Mouse (Mus musculus) midbrain, embryonic 10.5 days (tissue): ENCODE measurements around the gene Rrad. TPM values are rescaled to one million over a fixed set of nuclear protein-coding genes. Genes with fewer than 3 reads are reported as not detected.

ENCODE experiments used
- DNase-seq: peaks from one replicate; pipeline ENCODE4 v3.0.0-alpha.2; 2017; ENCODE audit warnings: low spot score
- H3K27ac ChIP-seq: fragments of 300-500 bp; sonication (generic); replicated peaks from 2 replicates; pipeline ENCODE4 v1.5.1; 2016; ENCODE audit warnings: mild to moderate bottlenecking
- H3K27me3 ChIP-seq: fragments of 300-500 bp; sonication (generic); 2 replicates; pipeline ENCODE4 v1.6.1; 2016; ENCODE audit warnings: low read depth, mild to moderate bottlenecking; ENCODE audit not compliant: poor library complexity, severe bottlenecking
- H3K36me3 ChIP-seq: fragments of 300-500 bp; sonication (generic); 2 replicates; pipeline ENCODE4 v1.6.1; 2016; ENCODE audit warnings: mild to moderate bottlenecking, moderate library complexity
- H3K4me1 ChIP-seq: fragments of 300-500 bp; sonication (generic); 2 replicates; pipeline ENCODE4 v1.6.1; 2016
- H3K4me3 ChIP-seq: fragments of 300-500 bp; sonication (generic); 2 replicates; pipeline ENCODE4 v1.5.1; 2016; ENCODE audit warnings: mild to moderate bottlenecking, moderate library complexity
- H3K9me3 ChIP-seq: fragments of 300-500 bp; sonication (generic); replicated peaks from 2 replicates; pipeline ENCODE4 v1.6.1; 2016; ENCODE audit warnings: mild to moderate bottlenecking
- WGBS: fragments of 180-500 bp; shearing (Covaris S2); methylation state at CpG from one replicate; pipeline ENCODE4 v1.1.7; 2016; 5-methylcytosine and 5-hydroxymethylcytosine counted together
- polyA plus RNA-seq: library from polyadenylated mRNA; unstranded; fragments of >200 nt; fragmentation: Nextera tagmentation; extraction: Ambion mirVana; gene quantifications from 2 replicates; pipeline ENCODE4 v1.2.1, GENCODE M21; 2016

The Rrad gene
- polyA plus RNA-seq, 1 experiment from 2014 or later, result 1.3 TPM

GRCm38 (mm10) chr8:104631975-104632374 lies 848 bp upstream of the Rrad start:
- 34% methylated on average over 5 of the region's 5 CpGs for WGBS
- H3K4me3 ChIP-seq, result no peak overlapping the region
- H3K27ac ChIP-seq, result no peak overlapping the region
- H3K36me3 ChIP-seq, result peaks cover 10% of the 10 kb centered on the region
- H3K4me1 ChIP-seq, result peaks cover 30% of the 10 kb centered on the region
- no peak for DNase-seq
- H3K9me3 ChIP-seq, result no peaks in the 10 kb centered on the region
- H3K27me3 ChIP-seq, result peaks cover 42% of the 10 kb centered on the region

- peak overlapping the region; percentile 9; the same call in 1 of the 2 replicates for H3K27ac ChIP-seq
- peaks cover 6% of the 10 kb centered on the region; the same call in 1 of the 2 replicates for H3K36me3 ChIP-seq
- peak overlapping the region; percentile 56 for H3K4me3 ChIP-seq
- DNase-seq, result peak; percentile 49
- H3K9me3 ChIP-seq, result no peaks in the 10 kb centered on the region
- WGBS, result under 1% methylated on average over 36 of the region's 36 CpGs
- peaks cover 42% of the 10 kb centered on the region for H3K27me3 ChIP-seq
- H3K4me1 ChIP-seq, result peaks cover 30% of the 10 kb centered on the region
These were observed 553 bp downstream of the Rrad start for GRCm38 (mm10) chr8:104630574-104630973.

DNA sequence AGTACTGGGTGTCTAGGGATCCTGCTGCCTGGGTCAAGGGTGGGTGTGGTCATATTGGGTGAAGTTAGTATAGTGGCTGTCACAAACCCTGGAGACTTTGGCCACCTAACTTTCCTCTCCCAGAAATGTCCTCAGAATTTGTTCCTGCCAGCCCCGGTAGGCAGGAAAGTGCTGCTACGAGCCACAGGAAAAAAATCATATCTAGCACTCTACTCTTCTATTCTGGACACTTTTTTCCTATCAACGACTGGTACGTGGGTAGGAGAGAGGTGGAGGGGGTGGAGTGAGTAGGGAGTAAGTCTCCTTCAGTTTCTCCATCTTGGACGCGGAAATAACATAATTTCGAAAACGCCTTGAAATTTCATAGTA lies 1.0 kb downstream of the Rrad start:
- Histone ChIP-seq H3K4me1 (peaks cover 30% of the 10 kb centered on the region), H3K27ac (no peak overlapping the region), H3K9me3 (no peaks in the 10 kb centered on the region), H3K4me3 (peak overlapping the region; percentile 56), H3K36me3 (0 out of 2 replicates have a peak, but pooled peaks cover 2% of the 10 kb centered on the region), H3K27me3 (peaks cover 42% of the 10 kb centered on the region)
- DNase-seq, result no peak
- 42% methylated on average over 8 of the region's 8 CpGs for WGBS

- 87% methylated on average over 22 of the region's 22 CpGs for WGBS
- peaks cover 30% of the 10 kb centered on the region for H3K4me1 ChIP-seq
- H3K36me3 ChIP-seq, result no peaks in the 10 kb centered on the region
- H3K27ac ChIP-seq, result no peak overlapping the region
- no peak for DNase-seq
- no peak overlapping the region for H3K4me3 ChIP-seq
- no peaks in the 10 kb centered on the region for H3K9me3 ChIP-seq
- H3K27me3 ChIP-seq, result peaks cover 42% of the 10 kb centered on the region
These were observed 1.6 kb downstream of the Rrad start for GRCm38 (mm10) chr8:104629306-104630110.

GRCm38 (mm10) chr8:104628402-104628801 lies 2.7 kb downstream of the Rrad start:
- H3K4me3 ChIP-seq, result no peak overlapping the region
- no peaks in the 10 kb centered on the region for H3K9me3 ChIP-seq
- H3K36me3 ChIP-seq, result no peaks in the 10 kb centered on the region
- 96% methylated on average over 21 of the region's 21 CpGs for WGBS
- H3K27ac ChIP-seq, result no peak overlapping the region
- H3K27me3 ChIP-seq, result peaks cover 42% of the 10 kb centered on the region
- peaks cover 30% of the 10 kb centered on the region for H3K4me1 ChIP-seq
- no peak for DNase-seq

- Histone ChIP-seq H3K27me3 (peaks cover 41% of the 10 kb centered on the region), H3K4me3 (no peak overlapping the region), H3K9me3 (no peaks in the 10 kb centered on the region), H3K36me3 (no peaks in the 10 kb centered on the region), H3K27ac (no peak overlapping the region), H3K4me1 (peaks cover 21% of the 10 kb centered on the region)
- DNase-seq, result no peak
- WGBS, result 79% methylated on average over 4 of the region's 4 CpGs
These were observed 3.9 kb downstream of the Rrad start for GRCm38 (mm10) chr8:104627065-104627740.

DNA sequence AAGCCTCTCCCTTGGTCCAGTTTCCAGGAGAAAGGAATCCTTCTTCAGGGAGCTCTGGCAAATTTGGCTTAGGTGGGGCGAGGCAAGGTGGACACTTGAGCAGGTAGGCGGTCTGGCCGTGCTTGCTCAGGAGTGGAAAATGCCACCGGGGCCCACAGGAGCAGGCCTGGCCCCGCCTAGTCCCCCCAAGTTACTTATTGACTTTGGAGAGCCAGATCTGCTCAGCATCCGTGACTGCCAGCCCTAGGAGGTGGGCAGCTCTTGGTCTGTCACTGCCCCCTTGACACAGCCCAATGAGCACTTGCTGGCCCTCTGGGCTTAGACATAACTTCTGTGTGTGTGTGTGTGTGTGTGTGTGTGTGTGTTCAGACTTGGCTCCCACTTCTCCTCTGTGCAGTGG lies 7.0 kb downstream of the Rrad start, which contains the start of gene Cdh16:
TSS of gene Cdh16 (minus strand) at position 236 of the 400 bp plus-strand sequence.
- Histone ChIP-seq H3K9me3 (no peaks in the 10 kb centered on the region), H3K27ac (no peak within 1 kb of the TSS), H3K4me1 (no peaks in the 10 kb centered on the region), H3K27me3 (peaks cover 11% of the 10 kb centered on the region), H3K4me3 (no peak within 1 kb of the TSS), H3K36me3 (no peaks in the 10 kb centered on the region)
- DNase-seq, result no peak
- 81% methylated on average over 6 of the region's 6 CpGs for WGBS

DNA sequence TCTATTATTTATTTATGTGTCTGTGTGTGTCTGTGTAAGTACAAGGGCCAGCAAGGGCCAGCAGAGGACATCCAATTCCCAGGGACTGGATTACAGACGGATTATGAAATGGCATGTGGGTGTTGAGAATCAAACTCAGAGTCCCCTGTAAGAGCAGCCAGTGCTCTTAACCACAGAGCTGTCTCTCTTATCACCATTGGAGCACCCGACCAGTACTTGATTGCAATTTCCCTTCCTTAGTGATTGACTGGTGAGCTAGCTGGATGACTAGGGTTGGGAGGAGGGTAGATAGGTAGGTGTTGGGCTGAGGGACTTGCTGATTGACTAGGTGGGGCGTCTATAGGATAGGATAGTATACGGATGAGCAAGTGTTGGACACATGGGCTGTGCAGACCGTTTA lies 10.4 kb downstream of the Rrad start:
- H3K27ac ChIP-seq, result no peak overlapping the region
- no peaks in the 10 kb centered on the region for H3K4me1 ChIP-seq
- no peaks in the 10 kb centered on the region for H3K36me3 ChIP-seq
- WGBS, result 82% methylated on average over 5 of the region's 5 CpGs
- no peaks in the 10 kb centered on the region for H3K9me3 ChIP-seq
- no peak overlapping the region for H3K4me3 ChIP-seq
- H3K27me3 ChIP-seq, result no peaks in the 10 kb centered on the region
- no peak for DNase-seq

DNA sequence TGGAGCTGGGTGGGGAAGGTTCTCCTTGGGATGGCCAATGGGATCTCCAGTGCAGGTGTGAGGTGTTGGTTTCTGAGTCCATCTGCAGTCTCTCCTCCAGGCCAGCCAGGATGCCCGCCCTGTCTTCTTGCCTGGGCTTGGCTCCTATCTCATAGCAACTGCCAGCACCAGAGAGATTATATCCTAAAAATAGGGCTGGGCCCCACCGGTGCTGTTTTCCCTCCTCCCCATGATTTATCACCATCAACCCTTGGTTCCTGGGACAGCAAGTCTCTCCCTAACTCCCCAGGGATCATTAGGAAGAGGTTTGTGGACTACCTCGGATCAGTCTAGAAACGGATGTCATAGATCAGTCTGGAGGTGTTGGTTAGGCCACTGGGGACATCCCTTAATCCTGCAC lies 18.0 kb downstream of the Rrad start:
- 90% methylated on average over 4 of the region's 4 CpGs for WGBS
- Histone ChIP-seq H3K27ac (no peak overlapping the region), H3K27me3 (no peaks in the 10 kb centered on the region), H3K4me3 (no peak overlapping the region), H3K9me3 (no peaks in the 10 kb centered on the region), H3K4me1 (no peaks in the 10 kb centered on the region), H3K36me3 (no peaks in the 10 kb centered on the region)
- no peak for DNase-seq

- Histone ChIP-seq H3K9me3 (no peaks in the 10 kb centered on the region), H3K4me3 (no peak overlapping the region)
- 71% methylated on average over 4 of the region's 4 CpGs for WGBS
These were observed 19.5 kb downstream of the Rrad start for GRCm38 (mm10) chr8:104611613-104612012.

GRCm38 (mm10) chr8:104610185-104610766 lies 20.9 kb downstream of the Rrad start:
- WGBS, result 88% methylated on average over 12 of the region's 12 CpGs
- DNase-seq, result no peak
- no peaks in the 10 kb centered on the region for H3K36me3 ChIP-seq
- H3K9me3 ChIP-seq, result no peaks in the 10 kb centered on the region
- no peak overlapping the region for H3K4me3 ChIP-seq
- H3K27me3 ChIP-seq, result no peaks in the 10 kb centered on the region
- H3K4me1 ChIP-seq, result peaks cover 3% of the 10 kb centered on the region; the same call in 1 of the 2 replicates
- H3K27ac ChIP-seq, result no peak overlapping the region

More at GRCm38 (mm10) chr8:104611613-104612012, 19.5 kb downstream of the Rrad start:
- Histone ChIP-seq H3K36me3 (no peaks in the 10 kb centered on the region), H3K27me3 (no peaks in the 10 kb centered on the region), H3K4me1 (no peaks in the 10 kb centered on the region), H3K27ac (no peak overlapping the region)
- no peak for DNase-seq

DNA sequence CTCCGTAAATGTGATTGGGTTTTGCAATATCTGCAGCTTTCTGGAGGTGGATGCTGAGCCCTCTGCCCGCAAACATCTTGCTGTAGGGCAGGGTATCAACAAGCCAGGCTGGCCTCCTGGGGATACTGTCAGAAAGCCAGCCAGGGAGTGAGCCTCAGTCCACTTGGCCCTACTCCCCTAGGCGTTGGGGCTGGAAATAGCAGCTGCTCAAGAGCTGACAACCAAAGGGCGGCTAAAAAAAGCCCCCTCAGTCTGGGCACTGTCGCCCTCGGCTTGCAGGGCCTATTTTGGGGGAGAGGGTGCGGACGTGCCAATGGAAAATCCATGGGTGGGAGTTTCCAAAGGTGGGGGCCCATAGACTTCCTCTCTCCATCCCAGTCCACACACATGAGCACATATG lies 21.9 kb downstream of the Rrad start:
- DNase-seq, result no peak
- Histone ChIP-seq H3K27me3 (no peaks in the 10 kb centered on the region), H3K9me3 (no peaks in the 10 kb centered on the region), H3K36me3 (no peaks in the 10 kb centered on the region), H3K4me3 (no peak overlapping the region), H3K4me1 (peaks cover 3% of the 10 kb centered on the region; the same call in 1 of the 2 replicates), H3K27ac (no peak overlapping the region)
- 71% methylated on average over 8 of the region's 8 CpGs for WGBS
